8 mouse cellular contexts compared by ENCODE assay signal in the genomic region with DNA sequence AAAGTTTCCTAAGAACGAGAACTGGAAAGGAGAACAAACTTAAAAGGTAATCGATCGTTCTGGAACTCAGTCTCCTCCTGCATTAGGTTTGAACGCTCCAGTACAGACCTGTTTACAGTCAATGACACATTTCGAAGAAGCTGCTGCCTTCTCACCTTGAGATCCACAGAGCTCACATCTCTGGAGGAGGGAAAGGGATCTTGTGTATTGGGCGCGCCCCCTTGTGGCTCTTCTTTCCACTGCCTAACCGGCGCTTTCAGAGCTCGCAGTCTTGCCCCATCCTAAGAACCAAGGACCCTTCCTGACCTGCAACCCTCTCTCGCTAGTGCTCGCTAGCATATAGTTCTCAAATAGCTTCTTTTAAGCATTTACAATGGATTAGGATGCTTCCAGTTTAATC. TPM values are rescaled to one million over a fixed set of nuclear protein-coding genes. Genes with fewer than 3 reads are reported as not detected.
A peak's percentile ranks its signal among the peaks of the same experiment; 100 is the strongest.
DNase-seq lines count a peak whose midpoint lies in the region; ATAC-seq lines count a peak whose summit lies in the region.

No protein-coding gene starts in this region.

- H3K9me3 ChIP-seq in forebrain, embryonic 10.5 days: no peaks in the 10 kb centered on the region
- no peaks in the 10 kb centered on the region for H3K9me3 ChIP-seq in heart, embryonic 15.5 days (replicated peaks)
- no peaks in the 10 kb centered on the region for H3K9me3 ChIP-seq in liver, embryonic 13.5 days (replicated peaks)
- no peaks in the 10 kb centered on the region for H3K9me3 ChIP-seq in stomach, embryonic 15.5 days

- H3K36me3 ChIP-seq in forebrain, embryonic 10.5 days (replicated peaks): no peaks in the 10 kb centered on the region
- no peaks in the 10 kb centered on the region for H3K36me3 ChIP-seq in heart, embryonic 15.5 days
- no peaks in the 10 kb centered on the region for H3K36me3 ChIP-seq in liver, embryonic 13.5 days
- no peaks in the 10 kb centered on the region for H3K36me3 ChIP-seq in stomach, embryonic 15.5 days

- 15% methylated on average over 12 of the region's 12 CpGs for WGBS in forebrain, embryonic 10.5 days
- WGBS in heart, embryonic 15.5 days: 10% methylated on average over 12 of the region's 12 CpGs
- WGBS in liver, embryonic 13.5 days (ENCODE audit: insufficient replicate concordance): 9% methylated on average over 12 of the region's 12 CpGs
- 9% methylated on average over 12 of the region's 12 CpGs for WGBS in stomach, embryonic 15.5 days

- H3K27ac ChIP-seq in forebrain, embryonic 10.5 days: no peak overlapping the region
- no peak overlapping the region for H3K27ac ChIP-seq in heart, embryonic 15.5 days
- no peak overlapping the region for H3K27ac ChIP-seq in liver, embryonic 13.5 days
- no peak overlapping the region for H3K27ac ChIP-seq in stomach, embryonic 15.5 days

- H3K4me1 ChIP-seq in forebrain, embryonic 10.5 days: peaks cover 18% of the 10 kb centered on the region
- H3K4me1 ChIP-seq in heart, embryonic 15.5 days (replicated peaks): peaks cover 15% of the 10 kb centered on the region
- H3K4me1 ChIP-seq in liver, embryonic 13.5 days (replicated peaks): 0 out of 2 replicates have a peak, but pooled peaks cover 3% of the 10 kb centered on the region
- H3K4me1 ChIP-seq in stomach, embryonic 15.5 days: 0 out of 2 replicates have a peak, but pooled peaks cover 4% of the 10 kb centered on the region

- peak overlapping the region; percentile 37; the same call in 1 of the 2 replicates for H3K4me3 ChIP-seq in forebrain, embryonic 10.5 days
- H3K4me3 ChIP-seq in heart, embryonic 15.5 days: 0 out of 2 replicates have a peak overlapping the region, but pooled peaks have one; percentile 36
- H3K4me3 ChIP-seq in liver, embryonic 13.5 days (replicated peaks): no peak overlapping the region
- H3K4me3 ChIP-seq in stomach, embryonic 15.5 days (replicated peaks): 0 out of 2 replicates have a peak overlapping the region, but pooled peaks have one; percentile 4

- H3K4me2 ChIP-seq in heart, embryonic 15.5 days: peak overlapping the region; percentile 67
- H3K4me2 ChIP-seq in liver, embryonic 13.5 days: 0 out of 2 replicates have a peak overlapping the region, but pooled peaks have one; percentile 44
- peak overlapping the region; percentile 43 for H3K4me2 ChIP-seq in stomach, embryonic 15.5 days

- H3K9ac ChIP-seq in heart, embryonic 15.5 days: no peak overlapping the region
- no peak overlapping the region for H3K9ac ChIP-seq in liver, embryonic 13.5 days
- H3K9ac ChIP-seq in stomach, embryonic 15.5 days: no peak overlapping the region

- peak; percentile 74 for DNase-seq in 416B (ENCODE audit: low read depth)
- peak; percentile 91 for DNase-seq in brain, adult 2 months (ENCODE audit: low read depth, low spot score)
- DNase-seq in forebrain, embryonic 10.5 days (ENCODE audit: extremely low spot score, low spot score): peak; percentile 76
- peak; percentile 82 for DNase-seq in kidney, postnatal 14 days
- peak; percentile 18 for DNase-seq in liver, embryonic 13.5 days
- peak; percentile 81 for DNase-seq in neural tube, embryonic 10.5 days (ENCODE audit: extremely low spot score, low spot score)

- no peak for ATAC-seq in heart, embryonic 15.5 days (replicated peaks; ENCODE audit: insufficient number of reproducible peaks, insufficient read depth, low FRiP score, low read depth)
- ATAC-seq in liver, embryonic 13.5 days (ENCODE audit: low read depth): no peak
- ATAC-seq in stomach, embryonic 15.5 days (ENCODE audit: insufficient read depth, low FRiP score, low read depth): 0 out of 2 replicates have a peak, but pooled peaks have one; percentile 58

- H3K27me3 ChIP-seq in forebrain, embryonic 10.5 days (ENCODE audit: poor library complexity, severe bottlenecking): peaks cover 29% of the 10 kb centered on the region
- H3K27me3 ChIP-seq in heart, embryonic 15.5 days: peaks cover 21% of the 10 kb centered on the region
- 0 out of 2 replicates have a peak, but pooled peaks cover 3% of the 10 kb centered on the region for H3K27me3 ChIP-seq in liver, embryonic 13.5 days
- no peaks in the 10 kb centered on the region for H3K27me3 ChIP-seq in stomach, embryonic 15.5 days (replicated peaks)

RNA-seq across cellular contexts. Expression of a gene that starts 8.1 kb away (rescaled TPM):
- 0.68 and 0.95 TPM in 2 replicates for polyA plus RNA-seq in forebrain, embryonic 10.5 days (2016; fragmentation: Nextera tagmentation; extraction: Ambion mirVana)
- polyA plus RNA-seq in heart, embryonic 15.5 days (2015; fragmentation: Nextera tagmentation; extraction: Ambion mirVana): 0.41 TPM in 1 of 2 replicates, not detected in the other
- polyA plus RNA-seq in liver, embryonic 13.5 days (2015; fragmentation: Nextera tagmentation; extraction: Ambion mirVana): 0.16 and 0.23 TPM in 2 replicates
- 15.7 and 16.3 TPM in 2 replicates for polyA plus RNA-seq in stomach, embryonic 15.5 days (2015; fragmentation: Nextera tagmentation; extraction: Ambion mirVana)

RNA-seq across cellular contexts. Expression of a gene that starts 33.4 kb away (rescaled TPM):
- polyA plus RNA-seq in forebrain, embryonic 10.5 days (2016; fragmentation: Nextera tagmentation; extraction: Ambion mirVana): not detected in 2 replicates
- not detected in 2 replicates for polyA plus RNA-seq in heart, embryonic 15.5 days (2015; fragmentation: Nextera tagmentation; extraction: Ambion mirVana)
- polyA plus RNA-seq in liver, embryonic 13.5 days (2015; fragmentation: Nextera tagmentation; extraction: Ambion mirVana): not detected in 2 replicates
- polyA plus RNA-seq in stomach, embryonic 15.5 days (2015; fragmentation: Nextera tagmentation; extraction: Ambion mirVana): not detected in 2 replicates

Comparison
In these comparisons a context has a peak if more than half of its experiments do, and no peak if none do; other contexts are left out.
1. DNase-seq: peak in every context shown above with its lines; median percentile 91 in brain, adult 2 months; 82 in kidney, postnatal 14 days; 81 in neural tube, embryonic 10.5 days; 76 in forebrain, embryonic 10.5 days; 74 in 416B; 18 in liver, embryonic 13.5 days.